Mouse (Mus musculus) hindbrain, embryonic 10.5 days (tissue): Measurements from ENCODE around the gene Trub1. TPM values are rescaled to one million over a fixed set of nuclear protein-coding genes. Genes with fewer than 3 reads are reported as not detected.

Source experiments
- DNase-seq: peaks from one replicate; pipeline ENCODE4 v3.0.0-alpha.2; 2017; ENCODE audit warnings: low spot score
- H3K27ac ChIP-seq: fragments of 300-500 bp; sonication (generic); 2 replicates; pipeline ENCODE4 v1.5.1; 2016; ENCODE audit warnings: mild to moderate bottlenecking, moderate library complexity
- H3K27me3 ChIP-seq: fragments of 300-500 bp; sonication (generic); 2 replicates; pipeline ENCODE4 v1.6.1; 2016; ENCODE audit warnings: mild to moderate bottlenecking; ENCODE audit not compliant: poor library complexity, insufficient read depth, severe bottlenecking
- H3K36me3 ChIP-seq: fragments of 300-500 bp; sonication (generic); 2 replicates; pipeline ENCODE4 v1.6.1; 2016; ENCODE audit warnings: mild to moderate bottlenecking, moderate library complexity
- H3K4me1 ChIP-seq: fragments of 300-500 bp; sonication (generic); replicated peaks from 2 replicates; pipeline ENCODE4 v1.6.1; 2016; ENCODE audit warnings: mild to moderate bottlenecking
- H3K4me3 ChIP-seq: fragments of 300-500 bp; sonication (generic); 2 replicates; pipeline ENCODE4 v1.5.1; 2016; ENCODE audit warnings: mild to moderate bottlenecking, moderate library complexity
- H3K9me3 ChIP-seq: fragments of 300-500 bp; sonication (generic); 2 replicates; pipeline ENCODE4 v1.6.1; 2016; ENCODE audit warnings: mild to moderate bottlenecking, moderate library complexity
- WGBS: fragments of 180-500 bp; shearing (Covaris S2); methylation state at CpG from one replicate; pipeline ENCODE4 v1.1.7; 2016; 5-methylcytosine and 5-hydroxymethylcytosine counted together
- polyA plus RNA-seq: library from polyadenylated mRNA; unstranded; fragments of >200 nt; fragmentation: Nextera tagmentation; extraction: Ambion mirVana; gene quantifications from 2 replicates; pipeline ENCODE4 v1.2.1, GENCODE M21; 2016

Gene Trub1
- polyA plus RNA-seq, 1 experiment from 2014 or later: 19.3 TPM

- H3K4me3 ChIP-seq: no peak overlapping the region
- peak overlapping the region; percentile 57 for H3K27ac ChIP-seq
- peaks cover 16% of the 10 kb centered on the region for H3K36me3 ChIP-seq
- no peaks in the 10 kb centered on the region for H3K27me3 ChIP-seq
- DNase-seq: no peak
- 85% methylated on average over 8 of the region's 8 CpGs for WGBS
- H3K9me3 ChIP-seq: 0 out of 2 replicates have a peak, but pooled peaks cover 4% of the 10 kb centered on the region
- no peaks in the 10 kb centered on the region for H3K4me1 ChIP-seq
Observed at GRCm38 (mm10) chr19:57479886-57480655, 27.4 kb downstream of the Trub1 start.

GRCm38 (mm10) chr19:57481743-57482259, 29.1 kb downstream of the Trub1 start:
- 89% methylated on average over 6 of the region's 6 CpGs for WGBS
- no peak for DNase-seq
- Histone ChIP-seq H3K9me3 (0 out of 2 replicates have a peak, but pooled peaks cover 4% of the 10 kb centered on the region), H3K4me3 (no peak overlapping the region), H3K4me1 (no peaks in the 10 kb centered on the region), H3K36me3 (peaks cover 22% of the 10 kb centered on the region), H3K27me3 (no peaks in the 10 kb centered on the region), H3K27ac (peak overlapping the region; percentile 14)

- Histone ChIP-seq H3K36me3 (peaks cover 22% of the 10 kb centered on the region), H3K4me1 (no peaks in the 10 kb centered on the region), H3K27ac (no peak overlapping the region), H3K9me3 (0 out of 2 replicates have a peak, but pooled peaks cover 4% of the 10 kb centered on the region), H3K4me3 (no peak overlapping the region), H3K27me3 (no peaks in the 10 kb centered on the region)
- DNase-seq: peak; percentile 20
- 88% methylated on average over 8 of the region's 8 CpGs for WGBS
Observed at GRCm38 (mm10) chr19:57482815-57483214, 30.1 kb downstream of the Trub1 start.

- Histone ChIP-seq H3K4me1 (peaks cover 5% of the 10 kb centered on the region), H3K36me3 (peaks cover 24% of the 10 kb centered on the region), H3K4me3 (no peak overlapping the region), H3K9me3 (0 out of 2 replicates have a peak, but pooled peaks cover 4% of the 10 kb centered on the region), H3K27ac (no peak overlapping the region), H3K27me3 (no peaks in the 10 kb centered on the region)
- DNase-seq: no peak
- WGBS: 87% methylated on average over 13 of the region's 13 CpGs
Observed at GRCm38 (mm10) chr19:57487051-57487658, 34.4 kb downstream of the Trub1 start.

GRCm38 (mm10) chr19:57489527-57489926, 36.8 kb downstream of the Trub1 start:
- Histone ChIP-seq H3K27me3 (no peaks in the 10 kb centered on the region), H3K9me3 (no peaks in the 10 kb centered on the region), H3K4me3 (no peak overlapping the region), H3K27ac (no peak overlapping the region), H3K4me1 (peaks cover 5% of the 10 kb centered on the region), H3K36me3 (peaks cover 16% of the 10 kb centered on the region)
- WGBS: 81% methylated on average over 7 of the region's 7 CpGs
- DNase-seq: no peak

- Histone ChIP-seq H3K9me3 (no peaks in the 10 kb centered on the region), H3K27ac (peak overlapping the region; percentile 23; the same call in 1 of the 2 replicates), H3K4me1 (peaks cover 5% of the 10 kb centered on the region), H3K4me3 (no peak overlapping the region), H3K27me3 (no peaks in the 10 kb centered on the region), H3K36me3 (peaks cover 5% of the 10 kb centered on the region; the same call in 1 of the 2 replicates)
- peak; percentile 34 for DNase-seq
- 40% methylated on average over 8 of the region's 8 CpGs for WGBS
Observed at GRCm38 (mm10) chr19:57491030-57491429, 38.3 kb downstream of the Trub1 start.

- peaks cover 5% of the 10 kb centered on the region for H3K4me1 ChIP-seq
- no peak overlapping the region for H3K4me3 ChIP-seq
- no peaks in the 10 kb centered on the region for H3K27me3 ChIP-seq
- 85% methylated on average over 5 of the region's 5 CpGs for WGBS
- H3K27ac ChIP-seq: no peak overlapping the region
- DNase-seq: no peak
- H3K9me3 ChIP-seq: no peaks in the 10 kb centered on the region
- peaks cover 3% of the 10 kb centered on the region; the same call in 1 of the 2 replicates for H3K36me3 ChIP-seq
Observed at GRCm38 (mm10) chr19:57494020-57494419, 41.3 kb downstream of the Trub1 start.

- Histone ChIP-seq H3K4me3 (no peak overlapping the region), H3K9me3 (no peaks in the 10 kb centered on the region), H3K27me3 (no peaks in the 10 kb centered on the region), H3K4me1 (0 out of 2 replicates have a peak, but pooled peaks cover 3% of the 10 kb centered on the region), H3K27ac (no peak overlapping the region), H3K36me3 (no peaks in the 10 kb centered on the region)
- WGBS: 77% methylated on average over 10 of the region's 10 CpGs
- DNase-seq: no peak
Observed at GRCm38 (mm10) chr19:57498110-57498743, 45.5 kb downstream of the Trub1 start.

GRCm38 (mm10) chr19:57498884-57499410, 46.2 kb downstream of the Trub1 start:
- H3K4me1 ChIP-seq: 0 out of 2 replicates have a peak, but pooled peaks cover 5% of the 10 kb centered on the region
- WGBS: 73% methylated on average over 6 of the region's 6 CpGs
- H3K36me3 ChIP-seq: no peaks in the 10 kb centered on the region
- no peaks in the 10 kb centered on the region for H3K27me3 ChIP-seq
- no peak overlapping the region for H3K27ac ChIP-seq
- H3K9me3 ChIP-seq: no peaks in the 10 kb centered on the region
- no peak overlapping the region for H3K4me3 ChIP-seq
- DNase-seq: peak; percentile 37

GRCm38 (mm10) chr19:57500254-57500653, 47.5 kb downstream of the Trub1 start:
- Histone ChIP-seq H3K27me3 (no peaks in the 10 kb centered on the region), H3K9me3 (no peaks in the 10 kb centered on the region), H3K4me1 (peaks cover 10% of the 10 kb centered on the region), H3K27ac (no peak overlapping the region), H3K4me3 (no peak overlapping the region), H3K36me3 (no peaks in the 10 kb centered on the region)
- DNase-seq: no peak
- 93% methylated on average over 5 of the region's 5 CpGs for WGBS

GRCm38 (mm10) chr19:57503144-57503543, 50.4 kb downstream of the Trub1 start:
- H3K27me3 ChIP-seq: no peaks in the 10 kb centered on the region
- 75% methylated on average over 6 of the region's 6 CpGs for WGBS
- DNase-seq: no peak
- H3K27ac ChIP-seq: peak overlapping the region; percentile 40; the same call in 1 of the 2 replicates
- H3K4me1 ChIP-seq: peaks cover 14% of the 10 kb centered on the region
- no peaks in the 10 kb centered on the region for H3K9me3 ChIP-seq
- H3K4me3 ChIP-seq: no peak overlapping the region
- H3K36me3 ChIP-seq: no peaks in the 10 kb centered on the region

- H3K27ac ChIP-seq: peak overlapping the region; percentile 59; the same call in 1 of the 2 replicates
- H3K4me3 ChIP-seq: no peak overlapping the region
- DNase-seq: no peak
- WGBS: 81% methylated on average over 25 of the region's 25 CpGs
- no peaks in the 10 kb centered on the region for H3K27me3 ChIP-seq
- H3K36me3 ChIP-seq: no peaks in the 10 kb centered on the region
- peaks cover 16% of the 10 kb centered on the region for H3K4me1 ChIP-seq
- no peaks in the 10 kb centered on the region for H3K9me3 ChIP-seq
Observed at GRCm38 (mm10) chr19:57505048-57505932, 52.6 kb downstream of the Trub1 start.
